Mouse (Mus musculus) frontal cortex, postnatal 25 days (tissue): ENCODE data around the gene Serpinh1.
"Not testable (repeated sequence)": the region's sequence is repeated elsewhere in the genome, so short reads cannot be mapped to it uniquely, and the experiment has no call there.

Source experiments
- DNase-seq, 2 experiments: peaks; one replicate each; pipeline ENCODE4 v3.0.0; 2022; ENCODE audit warnings: low spot score in 2 of 2

The Serpinh1 gene

GRCm38 (mm10) chr7:99374325-99374724, 21.3 kb upstream of the Serpinh1 start:
- not testable (repeated sequence) for DNase-seq

DNA sequence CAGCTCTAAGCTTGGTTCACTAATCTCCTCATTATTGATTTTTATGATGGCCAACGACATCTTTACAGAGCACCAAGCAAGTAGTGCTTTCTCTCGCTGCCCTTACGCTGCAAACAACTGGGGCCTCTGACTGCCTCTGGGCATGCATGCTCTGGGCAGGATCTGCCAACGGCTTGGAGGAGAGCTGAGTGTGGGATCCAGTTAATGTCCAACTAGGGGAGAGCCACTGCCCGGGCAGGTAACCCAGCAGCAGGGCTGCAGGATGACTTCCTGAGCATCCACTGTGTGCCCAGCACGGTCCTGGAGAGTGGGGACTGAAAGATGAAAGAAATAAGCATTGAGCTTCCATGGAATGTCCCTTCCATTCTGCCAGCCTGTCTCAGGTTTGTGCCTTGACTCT, 13.7 kb upstream of the Serpinh1 start:
- no peak for DNase-seq

GRCm38 (mm10) chr7:99365069-99365468, 12.0 kb upstream of the Serpinh1 start:
- peak; percentile 54 to 71 for DNase-seq

DNA sequence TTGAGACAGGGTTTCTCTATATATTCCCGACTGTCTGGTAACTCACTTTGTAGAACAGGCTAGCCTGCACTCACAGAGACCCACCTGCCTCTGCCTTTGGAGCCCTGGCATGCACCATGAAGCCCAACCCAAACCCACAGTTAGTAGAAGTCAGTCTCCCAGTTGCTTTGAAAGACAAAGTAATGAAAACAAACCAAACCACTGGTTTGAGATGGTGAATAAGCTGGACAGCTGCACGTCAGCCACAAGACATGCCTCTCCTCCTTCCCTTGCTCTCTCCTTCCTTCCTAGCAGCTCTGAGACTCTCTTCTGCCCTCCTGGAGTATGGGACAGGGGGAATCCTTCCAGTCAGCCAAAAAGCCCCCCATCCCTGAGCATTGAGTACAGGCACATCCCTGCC, 9.1 kb upstream of the Serpinh1 start:
- DNase-seq = no peak

DNA sequence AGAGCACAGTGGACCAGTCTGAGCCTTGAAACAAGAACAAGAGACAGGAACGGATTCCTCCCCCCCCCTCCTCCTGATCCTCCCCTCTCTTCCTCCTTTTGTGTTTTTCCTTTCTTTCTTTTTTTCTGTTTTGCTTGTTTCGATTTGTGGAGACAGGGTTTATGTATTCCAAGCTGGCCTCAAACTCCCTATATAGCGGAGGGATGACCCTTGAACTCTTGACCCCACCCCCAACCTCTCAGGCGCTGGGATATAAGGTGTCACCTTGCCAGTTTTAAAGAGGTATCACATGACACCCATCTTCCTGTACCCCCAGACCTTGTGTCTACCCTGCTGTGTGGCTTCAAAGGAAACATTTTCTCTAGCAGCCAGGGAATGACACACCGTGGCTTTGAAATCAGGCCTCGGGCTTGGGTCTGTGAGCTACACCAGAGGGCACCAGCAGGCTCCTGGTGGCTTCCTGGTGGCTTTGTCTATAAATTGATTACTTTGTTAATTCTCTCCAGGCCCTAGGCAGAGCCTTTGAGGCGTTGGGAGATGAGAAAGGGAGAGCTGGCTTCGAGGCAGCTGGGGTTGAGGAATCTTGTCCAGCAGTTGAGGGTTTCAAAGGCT, 7.9 kb upstream of the Serpinh1 start:
- no peak for DNase-seq

GRCm38 (mm10) chr7:99360021-99360802, 7.2 kb upstream of the Serpinh1 start:
- peak in 1 of 2 experiments; percentile 49 for DNase-seq

- DNase-seq = no peak
Observed at GRCm38 (mm10) chr7:99358371-99358770, 5.3 kb upstream of the Serpinh1 start.

DNA sequence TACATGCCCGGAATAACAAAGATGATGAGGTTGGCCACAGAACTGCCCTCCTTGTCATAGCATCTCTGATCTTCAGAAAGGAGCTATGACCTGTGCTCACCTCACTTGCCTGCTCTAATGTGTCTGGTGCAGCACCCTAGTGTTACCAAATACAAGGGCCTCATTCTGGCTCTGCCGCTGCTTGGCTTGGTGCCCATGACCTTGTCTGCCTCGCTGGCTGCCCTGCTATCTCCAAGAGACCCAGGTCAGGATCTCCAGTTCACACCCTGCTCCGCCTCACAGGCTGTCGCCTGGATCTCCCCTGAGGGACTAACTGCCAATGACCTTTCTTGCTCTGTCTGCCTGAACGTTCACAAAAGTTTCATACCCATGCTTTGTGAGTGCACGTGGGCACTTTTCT, 4.2 kb upstream of the Serpinh1 start:
- DNase-seq = no peak

DNA sequence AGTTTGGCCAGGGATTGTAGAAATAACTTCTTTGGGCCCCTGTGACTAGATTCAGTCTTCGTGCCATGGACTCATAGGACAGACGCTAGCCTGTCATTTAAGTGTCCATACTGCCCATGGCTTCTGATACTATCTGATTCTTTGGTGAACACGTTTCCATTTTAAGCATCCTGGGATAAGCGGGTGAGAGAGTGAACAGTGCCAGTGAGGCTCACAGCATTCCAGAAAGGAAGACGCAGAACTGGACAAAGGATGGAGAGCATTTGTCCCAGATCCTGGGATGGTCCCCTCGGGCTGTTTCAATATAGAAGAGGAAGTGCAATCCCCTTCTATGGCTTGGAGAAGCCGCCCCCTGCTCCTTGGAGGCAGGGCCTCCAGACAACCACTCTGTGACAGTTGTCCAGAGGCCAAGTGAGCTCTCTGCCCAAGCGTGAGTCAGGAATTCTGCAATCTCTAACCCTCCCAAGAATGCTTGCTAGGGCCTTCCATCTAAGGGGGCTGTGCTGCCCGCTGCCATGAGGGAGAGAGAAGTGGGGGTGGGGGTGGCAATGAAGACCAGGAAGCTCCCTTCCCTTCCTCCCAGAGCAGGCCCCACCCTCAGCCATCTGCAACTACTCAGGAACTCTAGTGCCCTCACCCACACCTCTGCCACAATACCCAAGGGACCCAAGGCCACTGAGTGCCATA, 3.3 kb upstream of the Serpinh1 start:
- no peak for DNase-seq

DNA sequence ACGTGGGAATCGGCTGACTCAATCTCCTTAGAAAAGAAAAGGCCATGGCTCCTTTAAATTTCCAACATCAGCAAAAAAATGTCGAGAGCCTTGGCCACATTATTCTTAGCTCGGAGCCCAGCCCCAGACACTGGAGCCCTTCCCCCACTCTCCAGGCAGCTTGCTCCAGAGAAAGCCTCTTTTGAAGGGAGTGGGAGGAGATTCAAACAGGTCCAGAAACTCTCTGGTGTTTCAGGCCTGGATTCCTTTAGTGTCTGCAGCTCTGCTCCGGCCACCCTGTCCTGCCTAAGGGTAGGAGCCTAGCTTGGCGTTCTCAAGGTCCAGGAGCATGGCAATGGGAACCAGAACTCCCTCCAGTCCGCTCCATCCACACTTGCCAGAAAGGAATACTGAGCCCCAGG, 2.7 kb upstream of the Serpinh1 start:
- DNase-seq = peak; percentile 35 to 66

DNA sequence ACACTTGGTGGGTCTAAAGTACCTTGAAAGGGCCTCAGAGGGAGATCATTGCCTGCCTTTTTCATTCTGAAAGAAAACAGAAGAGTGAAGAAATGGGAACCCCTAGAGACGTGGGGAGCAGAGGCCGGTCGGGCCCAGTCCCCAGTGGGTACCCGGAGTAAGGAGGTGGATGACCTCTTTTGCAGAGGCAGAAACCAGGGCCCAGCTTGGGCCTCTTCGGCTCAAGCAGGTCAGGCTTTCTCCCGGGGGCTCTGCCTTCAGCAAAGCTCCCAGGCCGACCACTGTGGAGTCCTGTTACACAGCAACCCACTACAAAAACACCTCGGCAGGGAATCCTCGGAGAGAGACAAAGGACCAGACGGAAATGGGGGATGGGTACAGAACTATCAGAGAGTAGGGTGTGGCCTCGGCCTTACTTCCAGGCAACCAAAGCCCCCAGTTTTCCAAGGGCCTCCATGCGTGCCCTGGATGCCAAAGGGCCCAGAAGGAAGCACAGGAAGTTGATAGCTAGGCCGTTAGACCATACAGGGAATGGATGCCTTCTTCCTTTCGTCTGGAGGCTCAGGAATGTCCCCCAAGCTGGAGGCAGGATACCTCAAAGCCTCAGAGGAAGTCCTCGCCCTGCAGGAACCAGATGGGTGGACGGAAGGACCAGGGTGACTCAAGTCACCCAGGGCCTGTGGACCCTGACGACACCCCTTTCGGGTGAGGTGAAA, 1.1 kb downstream of the Serpinh1 start:
- DNase-seq = no peak

DNA sequence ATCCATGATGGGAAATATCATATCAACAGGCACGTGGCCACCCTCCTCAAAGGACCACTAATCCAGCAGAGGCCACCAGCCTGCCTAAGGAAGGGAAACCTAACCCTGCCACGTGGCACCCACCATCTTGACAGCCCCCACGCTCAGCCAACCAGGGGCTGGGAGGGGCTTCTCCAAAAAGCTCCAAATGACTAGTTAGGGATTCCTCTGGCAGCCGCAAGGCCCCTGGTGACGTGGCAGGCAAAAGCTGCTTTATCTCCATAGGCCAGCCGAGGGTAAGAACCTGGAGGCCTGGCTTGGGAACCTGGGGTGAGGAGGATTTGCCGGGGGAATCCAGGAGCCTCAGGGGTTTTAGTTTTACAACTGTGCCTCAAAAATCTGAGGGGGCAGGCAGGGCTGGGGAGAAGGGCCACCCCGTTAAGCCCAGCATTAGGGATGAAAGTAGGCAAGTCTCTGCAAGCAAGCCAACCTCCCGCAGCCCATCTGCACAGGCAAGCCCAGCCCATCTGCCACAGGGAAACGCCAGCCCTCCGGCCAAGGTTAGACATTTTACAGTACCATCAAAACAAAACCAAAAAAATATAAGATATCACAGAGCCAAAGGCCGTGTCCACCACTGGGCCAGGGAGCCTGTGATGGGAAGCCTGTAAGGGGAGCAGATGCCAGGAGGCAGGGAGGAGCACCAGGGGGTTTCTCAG, 1.8 kb downstream of the Serpinh1 start:
- DNase-seq = no peak

- no peak for DNase-seq
Observed at GRCm38 (mm10) chr7:99349782-99350720, 3.0 kb downstream of the Serpinh1 start.

- no peak for DNase-seq
Observed at GRCm38 (mm10) chr7:99348883-99349282, 4.2 kb downstream of the Serpinh1 start.

DNA sequence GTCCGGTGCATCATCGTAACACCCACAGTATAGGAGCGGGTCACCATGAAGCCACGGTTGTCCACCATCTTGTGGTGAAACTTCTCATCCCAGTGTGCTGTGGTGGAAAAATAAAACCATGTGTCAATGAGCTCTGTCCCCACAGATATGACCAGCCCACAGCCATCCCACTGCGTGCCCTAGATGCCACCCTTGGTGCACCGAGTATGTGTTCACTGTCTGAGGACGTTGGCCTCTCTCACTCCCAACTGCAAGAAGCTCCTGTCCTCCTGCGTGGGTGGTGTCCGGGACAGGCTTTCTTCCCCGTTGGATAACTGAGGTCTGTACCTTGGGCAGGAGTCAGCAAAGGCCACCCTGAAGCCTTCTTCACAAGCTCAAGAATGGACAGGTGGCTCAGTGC, 5.8 kb downstream of the Serpinh1 start:
- no peak for DNase-seq

GRCm38 (mm10) chr7:99343577-99343976, 9.5 kb downstream of the Serpinh1 start:
- DNase-seq = no peak

GRCm38 (mm10) chr7:99340736-99341135, 12.3 kb downstream of the Serpinh1 start:
- DNase-seq = no peak

DNA sequence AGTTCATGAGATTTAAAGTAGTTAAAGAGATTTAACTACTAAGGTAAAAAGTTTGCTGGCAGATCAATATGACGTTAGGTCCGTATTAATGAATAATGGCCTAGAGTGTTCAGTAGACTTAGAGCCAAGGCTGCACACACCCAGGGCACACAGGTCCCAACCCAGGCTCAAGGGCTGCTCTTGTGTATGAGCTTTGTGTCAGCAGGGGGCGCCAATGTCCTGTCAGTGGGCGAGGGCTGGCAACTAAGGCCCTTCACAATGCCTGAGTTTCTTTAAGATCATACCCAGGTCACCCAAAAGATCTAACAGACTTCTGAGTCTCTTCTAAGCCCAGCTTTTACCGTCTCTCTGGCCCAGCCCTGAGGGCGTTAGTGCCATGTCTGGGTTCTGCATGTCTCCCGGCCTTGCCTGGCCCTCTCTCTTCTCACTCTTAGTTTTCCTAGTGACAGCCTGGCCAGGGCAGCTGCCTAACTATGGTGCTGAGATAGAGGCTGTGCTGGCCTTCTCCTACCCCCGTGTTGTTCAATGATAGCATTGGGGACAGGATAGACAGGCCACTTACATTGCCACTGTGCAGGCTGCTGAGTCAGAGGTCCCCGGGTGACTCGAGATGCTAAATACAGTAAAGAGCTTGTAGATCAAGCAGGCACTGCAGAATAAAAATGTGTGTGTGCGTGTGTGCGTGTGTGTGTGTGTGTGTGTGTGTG, 20.1 kb downstream of the Serpinh1 start:
- DNase-seq = peak; percentile 67 to 69

- no peak for DNase-seq
Observed at GRCm38 (mm10) chr7:99330012-99330411, 23.0 kb downstream of the Serpinh1 start.

DNA sequence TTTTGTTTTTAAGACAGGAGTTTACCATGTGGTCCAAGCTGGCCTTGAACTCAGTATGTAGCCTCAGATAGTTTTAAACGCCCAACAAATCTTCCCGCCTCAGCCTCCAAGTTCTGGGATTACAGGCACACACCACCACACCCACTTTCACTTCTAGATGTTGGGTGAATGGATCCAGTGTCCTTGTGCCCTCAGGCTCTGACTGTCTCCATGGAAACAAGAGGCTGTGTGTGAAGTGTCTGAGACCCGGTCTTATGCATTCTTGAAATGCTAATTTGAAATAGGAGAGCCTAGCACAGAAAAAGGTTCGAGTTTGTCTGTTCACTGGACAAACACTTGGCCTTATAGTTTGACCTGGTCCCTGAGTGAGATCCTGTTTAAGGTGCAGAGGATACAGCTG, 24.2 kb downstream of the Serpinh1 start:
- DNase-seq = no peak
